Mouse (Mus musculus): ENCODE data around the gene Arl13a. TPM values are rescaled to one million over a fixed set of nuclear protein-coding genes. Genes with fewer than 3 reads are reported as not detected.

The Arl13a gene
- polyA plus RNA-seq, 1 experiment: not detected

DNA sequence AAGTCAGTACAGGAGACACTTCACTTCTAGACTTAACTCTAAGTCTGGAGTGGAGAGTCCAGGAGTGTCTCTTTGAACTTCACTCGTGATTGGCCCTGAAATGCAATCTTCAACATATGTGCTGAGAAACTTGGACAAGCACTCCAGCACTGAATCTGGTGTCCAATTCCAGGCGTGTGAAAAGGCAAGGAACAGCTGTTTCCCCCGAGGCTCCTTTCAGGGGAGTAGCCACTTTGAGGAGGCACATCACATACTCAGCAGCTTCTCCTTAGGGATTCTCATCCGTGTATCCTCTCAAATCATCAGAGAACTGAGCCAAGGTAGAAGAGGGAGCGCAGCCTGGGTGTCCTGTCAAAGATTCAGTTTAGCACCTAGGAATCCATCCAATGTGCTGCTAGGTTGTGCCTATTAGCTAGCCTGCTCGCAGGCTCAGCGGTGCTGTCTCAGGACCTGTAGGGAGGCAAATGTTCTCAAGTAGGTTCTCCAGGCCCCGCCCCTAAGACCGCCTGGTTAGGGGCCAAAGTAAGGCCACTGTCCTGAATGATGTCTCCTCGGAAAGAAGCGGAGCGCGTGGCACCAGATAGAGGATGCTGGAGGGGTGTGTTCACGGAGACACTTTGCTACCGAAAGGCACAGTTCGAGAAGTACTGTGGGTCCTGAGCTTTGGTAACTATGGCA, 25.1 kb upstream of the Arl13a start, which contains the start of gene Xkrx:
Gene Xkrx, minus strand, starts transcription at position 34 of the 678 bp plus-strand sequence.
- Histone ChIP-seq H3K79me2 (ENCODE audit: control insufficient read depth, insufficient read depth) (no peaks in the 10 kb centered on the region), H3K4me3 (ENCODE audit: insufficient read depth, poor library complexity, severe bottlenecking) (no peak within 1 kb of the TSS), H3K27me3 (ENCODE audit: control insufficient read depth, insufficient read depth, insufficient read length) (no peaks in the 10 kb centered on the region), H3K79me3 (ENCODE audit: low read depth) (no peaks in the 10 kb centered on the region), H3K36me3 (ENCODE audit: control insufficient read depth, insufficient read depth) (no peaks in the 10 kb centered on the region), H3ac (ENCODE audit: control insufficient read depth, insufficient read length, low read depth) (no peak within 1 kb of the TSS)
- TF ChIP-seq MYOG (IDR thresholded peaks at IDR 0.05; ENCODE audit: control insufficient read depth, extremely low read depth, insufficient read length) (no peak), MYOD1 (IDR thresholded peaks at IDR 0.05; ENCODE audit: control insufficient read depth, insufficient read length, low read depth) (no peak), CTCF (IDR thresholded peaks at IDR 0.05; ENCODE audit: control insufficient read depth, insufficient read depth, insufficient read length) (no peak), FOSL1 (IDR thresholded peaks at IDR 0.05; ENCODE audit: insufficient read depth, low read length, poor library complexity, severe bottlenecking) (no peak), MAX (IDR thresholded peaks at IDR 0.05) (no peak), CEBPB (IDR thresholded peaks at IDR 0.05; ENCODE audit: low read depth) (no peak), USF1 (IDR thresholded peaks at IDR 0.05; ENCODE audit: low read depth) (no peak)

DNA sequence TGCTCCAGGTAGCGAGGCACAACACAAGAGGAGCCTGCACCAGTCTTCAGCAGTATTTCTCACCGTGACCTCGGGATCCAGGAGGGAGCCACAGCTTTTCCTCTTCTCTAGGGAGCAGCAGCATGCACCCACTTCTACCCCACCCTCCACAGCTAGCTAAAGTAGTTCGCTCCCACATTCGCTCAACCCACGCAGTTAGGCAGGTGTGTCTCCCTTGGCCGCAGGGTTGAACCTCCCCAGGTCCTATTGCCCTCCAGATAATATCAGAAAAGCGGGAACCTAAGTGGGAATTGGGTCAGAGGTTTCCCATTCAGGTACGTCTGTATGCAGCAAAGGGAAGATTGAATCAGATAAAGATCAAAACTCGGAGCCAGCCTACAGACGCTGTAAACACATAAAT, 24.5 kb upstream of the Arl13a start:
- Histone ChIP-seq H3K4me3 (ENCODE audit: insufficient read depth, poor library complexity, severe bottlenecking) (no peak overlapping the region), H3K79me3 (ENCODE audit: low read depth) (no peaks in the 10 kb centered on the region), H3K27me3 (ENCODE audit: control insufficient read depth, insufficient read depth, insufficient read length) (no peaks in the 10 kb centered on the region), H3K79me2 (ENCODE audit: control insufficient read depth, insufficient read depth) (no peaks in the 10 kb centered on the region), H3K36me3 (ENCODE audit: control insufficient read depth, insufficient read depth) (no peaks in the 10 kb centered on the region), H3ac (ENCODE audit: control insufficient read depth, insufficient read length, low read depth) (no peak overlapping the region)
- TF ChIP-seq CTCF (IDR thresholded peaks at IDR 0.05; ENCODE audit: control insufficient read depth, insufficient read depth, insufficient read length): no peak
- no peak for TF ChIP-seq MYOG (IDR thresholded peaks at IDR 0.05; ENCODE audit: control insufficient read depth, extremely low read depth, insufficient read length)
- TF ChIP-seq MAX (IDR thresholded peaks at IDR 0.05): no peak
- TF ChIP-seq CEBPB (IDR thresholded peaks at IDR 0.05; ENCODE audit: low read depth): no peak
- no peak for TF ChIP-seq FOSL1 (IDR thresholded peaks at IDR 0.05; ENCODE audit: insufficient read depth, low read length, poor library complexity, severe bottlenecking)
- TF ChIP-seq USF1 (IDR thresholded peaks at IDR 0.05; ENCODE audit: low read depth): no peak
- no peak for TF ChIP-seq MYOD1 (IDR thresholded peaks at IDR 0.05; ENCODE audit: control insufficient read depth, insufficient read length, low read depth)

DNA sequence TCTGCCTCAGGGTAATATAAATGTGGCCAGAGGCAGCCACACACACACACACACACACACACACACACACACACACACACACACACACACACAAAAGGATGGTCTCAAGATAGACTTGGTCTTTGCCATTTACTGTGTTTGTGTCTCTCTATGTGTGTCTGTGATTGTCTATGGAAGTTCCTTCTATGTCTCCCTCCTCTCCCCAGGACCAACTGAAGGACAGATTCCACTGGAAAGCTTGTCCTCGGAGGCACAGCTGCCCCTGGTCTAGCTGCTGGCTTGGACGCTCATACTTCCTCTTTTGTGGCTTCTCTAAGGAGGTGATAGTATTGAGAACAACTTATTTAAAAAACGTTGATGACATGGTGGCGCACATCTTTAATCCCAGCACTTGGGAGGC, 23.8 kb upstream of the Arl13a start:
- Histone ChIP-seq H3K36me3 (ENCODE audit: control insufficient read depth, insufficient read depth) (no peaks in the 10 kb centered on the region), H3K27me3 (ENCODE audit: control insufficient read depth, insufficient read depth, insufficient read length) (no peaks in the 10 kb centered on the region), H3K79me3 (ENCODE audit: low read depth) (no peaks in the 10 kb centered on the region), H3K4me3 (ENCODE audit: insufficient read depth, poor library complexity, severe bottlenecking) (no peak overlapping the region), H3K79me2 (ENCODE audit: control insufficient read depth, insufficient read depth) (no peaks in the 10 kb centered on the region), H3ac (ENCODE audit: control insufficient read depth, insufficient read length, low read depth) (no peak overlapping the region)
- TF ChIP-seq FOSL1 (IDR thresholded peaks at IDR 0.05; ENCODE audit: insufficient read depth, low read length, poor library complexity, severe bottlenecking): no peak
- no peak for TF ChIP-seq MAX (IDR thresholded peaks at IDR 0.05)
- no peak for TF ChIP-seq CTCF (IDR thresholded peaks at IDR 0.05; ENCODE audit: control insufficient read depth, insufficient read depth, insufficient read length)
- TF ChIP-seq USF1 (IDR thresholded peaks at IDR 0.05; ENCODE audit: low read depth): no peak
- no peak for TF ChIP-seq MYOG (IDR thresholded peaks at IDR 0.05; ENCODE audit: control insufficient read depth, extremely low read depth, insufficient read length)

DNA sequence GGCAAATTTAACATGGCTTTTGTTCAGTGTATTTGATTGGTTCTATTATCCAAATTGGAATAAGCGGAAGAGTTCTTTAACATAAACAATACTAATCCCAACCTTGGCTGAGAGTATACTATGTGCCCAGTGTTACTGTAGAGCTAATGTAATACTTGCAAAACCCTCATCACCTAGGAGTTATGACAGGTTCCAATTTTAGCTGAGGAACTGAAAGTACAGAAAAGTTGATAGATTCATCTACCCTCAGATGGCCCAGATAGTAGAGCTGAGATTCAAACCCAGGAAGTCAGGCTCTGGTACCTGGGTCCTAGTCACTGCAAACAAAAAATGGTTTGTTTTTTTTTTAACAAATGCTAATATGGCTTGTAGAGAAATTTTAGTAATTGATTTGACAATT, 16.7 kb upstream of the Arl13a start:
- H3K79me2 ChIP-seq (ENCODE audit: control insufficient read depth, insufficient read depth): no peaks in the 10 kb centered on the region
- no peaks in the 10 kb centered on the region for H3K79me3 ChIP-seq (ENCODE audit: low read depth)
- TF ChIP-seq FOSL1 (IDR thresholded peaks at IDR 0.05; ENCODE audit: insufficient read depth, low read length, poor library complexity, severe bottlenecking): no peak
- TF ChIP-seq CTCF (IDR thresholded peaks at IDR 0.05; ENCODE audit: control insufficient read depth, insufficient read depth, insufficient read length): no peak
- TF ChIP-seq CEBPB (IDR thresholded peaks at IDR 0.05; ENCODE audit: low read depth): no peak
- TF ChIP-seq MYOG (IDR thresholded peaks at IDR 0.05; ENCODE audit: control insufficient read depth, extremely low read depth, insufficient read length): no peak
- TF ChIP-seq MYOD1 (IDR thresholded peaks at IDR 0.05; ENCODE audit: control insufficient read depth, insufficient read length, low read depth): no peak

DNA sequence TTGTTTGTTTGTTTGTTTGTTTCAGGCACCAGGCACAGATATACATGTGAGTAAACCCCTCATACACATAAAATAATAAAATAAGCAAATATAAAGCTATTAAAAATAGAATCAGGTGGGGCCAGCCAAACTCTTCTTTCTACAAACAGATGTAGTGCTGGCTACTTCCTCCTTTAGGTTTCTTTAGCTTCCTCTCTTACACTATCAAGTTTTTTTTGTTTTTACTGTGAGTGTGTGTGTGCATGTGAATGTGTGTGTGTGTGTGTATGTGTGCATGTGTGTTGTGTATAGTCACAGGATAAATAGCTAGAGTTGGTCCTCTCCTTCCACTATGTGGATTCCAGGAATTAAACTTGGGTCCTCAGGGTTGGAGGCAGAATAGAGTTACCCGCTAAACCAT, 12.6 kb upstream of the Arl13a start:
- Histone ChIP-seq H3ac (ENCODE audit: control insufficient read depth, insufficient read length, low read depth) (no peak overlapping the region), H3K27me3 (ENCODE audit: control insufficient read depth, insufficient read depth, insufficient read length) (no peaks in the 10 kb centered on the region), H3K4me3 (ENCODE audit: insufficient read depth, poor library complexity, severe bottlenecking) (no peak overlapping the region), H3K79me3 (ENCODE audit: low read depth) (no peaks in the 10 kb centered on the region), H3K36me3 (ENCODE audit: control insufficient read depth, insufficient read depth) (no peaks in the 10 kb centered on the region), H3K79me2 (ENCODE audit: control insufficient read depth, insufficient read depth) (no peaks in the 10 kb centered on the region)
- TF ChIP-seq CEBPB (IDR thresholded peaks at IDR 0.05; ENCODE audit: low read depth): no peak
- no peak for TF ChIP-seq MYOD1 (IDR thresholded peaks at IDR 0.05; ENCODE audit: control insufficient read depth, insufficient read length, low read depth)

More for the DNA sequence above, 16.7 kb upstream of the Arl13a start:
- Histone ChIP-seq H3K27me3 (ENCODE audit: control insufficient read depth, insufficient read depth, insufficient read length) (no peaks in the 10 kb centered on the region), H3K36me3 (ENCODE audit: control insufficient read depth, insufficient read depth) (no peaks in the 10 kb centered on the region), H3ac (ENCODE audit: control insufficient read depth, insufficient read length, low read depth) (no peak overlapping the region), H3K4me3 (ENCODE audit: insufficient read depth, poor library complexity, severe bottlenecking) (no peak overlapping the region)

DNA sequence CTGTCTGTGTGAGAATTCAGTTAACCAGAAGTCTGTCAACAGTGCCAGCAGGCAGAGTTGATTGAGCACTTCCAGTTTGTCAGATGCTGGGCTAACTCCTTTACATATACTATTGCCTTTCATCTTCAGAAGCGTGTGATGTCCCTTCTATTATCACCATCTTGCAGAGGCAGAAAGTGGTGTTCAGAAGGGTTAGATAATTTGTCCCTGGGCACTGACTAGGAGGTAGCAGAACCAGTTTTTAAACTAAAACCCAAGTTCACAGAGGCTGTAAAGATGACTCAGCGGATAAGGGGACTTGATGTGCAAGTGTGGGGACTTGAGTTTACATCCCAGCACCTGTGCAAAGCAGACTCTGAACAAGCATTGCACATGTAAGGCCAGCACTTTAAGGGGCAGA, 21.2 kb downstream of the Arl13a start:
- Histone ChIP-seq H3ac (ENCODE audit: control insufficient read depth, insufficient read length, low read depth) (no peak overlapping the region), H3K4me3 (ENCODE audit: insufficient read depth, poor library complexity, severe bottlenecking) (no peak overlapping the region), H3K79me3 (ENCODE audit: low read depth) (no peaks in the 10 kb centered on the region), H3K79me2 (ENCODE audit: control insufficient read depth, insufficient read depth) (no peaks in the 10 kb centered on the region), H3K36me3 (ENCODE audit: control insufficient read depth, insufficient read depth) (no peaks in the 10 kb centered on the region), H3K27me3 (ENCODE audit: control insufficient read depth, insufficient read depth, insufficient read length) (no peaks in the 10 kb centered on the region)
- TF ChIP-seq CTCF (IDR thresholded peaks at IDR 0.05; ENCODE audit: control insufficient read depth, insufficient read depth, insufficient read length) (no peak), USF1 (IDR thresholded peaks at IDR 0.05; ENCODE audit: low read depth) (no peak), MYOG (IDR thresholded peaks at IDR 0.05; ENCODE audit: control insufficient read depth, extremely low read depth, insufficient read length) (no peak), CEBPB (IDR thresholded peaks at IDR 0.05; ENCODE audit: low read depth) (no peak), MAX (IDR thresholded peaks at IDR 0.05) (no peak), MYOD1 (IDR thresholded peaks at IDR 0.05; ENCODE audit: control insufficient read depth, insufficient read length, low read depth) (no peak), FOSL1 (IDR thresholded peaks at IDR 0.05; ENCODE audit: insufficient read depth, low read length, poor library complexity, severe bottlenecking) (no peak)

All from C2C12 (cell line).